Mouse (Mus musculus) limb, embryonic 14.5 days (tissue): ENCODE results near the gene Htr1d. TPM values are rescaled to one million over a fixed set of nuclear protein-coding genes. Genes with fewer than 3 reads are reported as not detected.

ENCODE experiments used
- ATAC-seq: fragments of 200-750 bp; cut with Nextera tagmentation; 2 replicates; pipeline ENCODE4 v1.8.0; 2017; ENCODE audit warnings: low read depth, moderate number of reproducible peaks, moderate TSS enrichment; ENCODE audit not compliant: low FRiP score
- DNase-seq: peaks from one replicate; pipeline ENCODE4 v3.0.0-alpha.2; 2015; ENCODE audit warnings: low spot score
- H3K27ac ChIP-seq: fragments of 300-500 bp; sonication (generic); replicated peaks from 2 replicates; pipeline ENCODE4 v1.5.1; 2014; ENCODE audit warnings: low read depth, mild to moderate bottlenecking, low read length, moderate library complexity, mixed read lengths
- H3K27me3 ChIP-seq: fragments of 300-500 bp; sonication (generic); 2 replicates; pipeline ENCODE4 v1.6.1; 2014; ENCODE audit warnings: low read length, mixed read lengths; ENCODE audit not compliant: control insufficient read depth, insufficient read depth
- H3K36me3 ChIP-seq: fragments of 300-500 bp; sonication (generic); 2 replicates; pipeline ENCODE4 v1.6.1; 2014; ENCODE audit warnings: mild to moderate bottlenecking, low read length, moderate library complexity, mixed read lengths; ENCODE audit not compliant: control insufficient read depth, insufficient read depth
- H3K4me1 ChIP-seq: fragments of 300-500 bp; sonication (generic); 2 replicates; pipeline ENCODE4 v1.6.1; 2014; ENCODE audit warnings: antibody characterized with exemption, low read length, mixed read lengths; ENCODE audit not compliant: control insufficient read depth, insufficient read depth
- H3K4me2 ChIP-seq: fragments of 300-500 bp; sonication (generic); replicated peaks from 2 replicates; pipeline ENCODE4 v1.6.1; 2014; ENCODE audit warnings: low read depth, mild to moderate bottlenecking, low read length, moderate library complexity; ENCODE audit not compliant: severe bottlenecking
- H3K4me3 ChIP-seq: fragments of 300-500 bp; sonication (generic); replicated peaks from 2 replicates; pipeline ENCODE4 v1.5.1; 2014; ENCODE audit warnings: low read length
- H3K9ac ChIP-seq: fragments of 300-500 bp; sonication (generic); 2 replicates; pipeline ENCODE4 v1.6.1; 2014; ENCODE audit warnings: mild to moderate bottlenecking, low read depth, low read length, moderate library complexity; ENCODE audit not compliant: severe bottlenecking
- H3K9me3 ChIP-seq: fragments of 300-500 bp; sonication (generic); 2 replicates; pipeline ENCODE4 v1.6.1; 2016; ENCODE audit warnings: low read length; ENCODE audit not compliant: control insufficient read depth
- POLR2A ChIP-seq: fragments of 200-500 bp; IDR thresholded peaks from 2 replicates; pipeline ENCODE4 v1.8.0; 2012; ENCODE audit warnings: inconsistent platforms, mild to moderate bottlenecking, moderate library complexity, borderline replicate concordance; ENCODE audit not compliant: insufficient read depth, insufficient read length; ENCODE audit errors: extremely low read depth
- WGBS: fragments of 180-500 bp; shearing (Covaris S2); extraction: QIAGEN DNeasy Blood & Tissue Kit; methylation state at CpG from one replicate; pipeline ENCODE4 v1.1.7; 2014; 5-methylcytosine and 5-hydroxymethylcytosine counted together
- polyA plus RNA-seq, 2 experiments: library from polyadenylated mRNA; depleted of rRNA in 1 of 2; stranded (reverse) in 1 of 2; unstranded in 1 of 2; fragments of >200 nt; fragmentation: Nextera tagmentation in 1 of 2; extraction: Ambion mirVana in 1 of 2; gene quantifications; 2 replicates each; pipeline versions ENCODE4 v1.2.1 to v1.2.3; 2012 to 2014

The Htr1d gene
- polyA plus RNA-seq, 2 experiments: 0.23 to 0.44 TPM

DNA sequence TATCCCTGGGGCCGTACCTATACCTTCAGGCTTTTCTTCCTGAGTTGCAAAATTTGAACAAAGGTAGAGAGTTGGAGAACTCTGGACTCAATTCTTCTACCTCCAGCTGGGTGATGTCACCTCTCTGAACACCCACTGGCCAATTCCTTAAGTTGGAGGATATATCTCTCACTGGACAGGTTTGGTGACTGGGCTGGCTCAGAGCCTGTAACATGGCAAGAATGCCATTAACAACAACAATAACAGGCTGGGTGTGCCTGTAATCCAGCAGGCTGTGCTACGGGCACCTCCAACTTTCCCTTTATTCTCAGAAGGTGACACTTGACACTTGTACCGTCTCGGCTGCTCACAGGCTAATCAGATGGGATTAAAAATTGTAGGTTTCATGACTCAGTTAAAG, 15.8 kb downstream of the Htr1d start:
- no peak for TF ChIP-seq POLR2A
- no peaks in the 10 kb centered on the region for H3K27me3 ChIP-seq
- no peak overlapping the region for H3K4me2 ChIP-seq
- no peaks in the 10 kb centered on the region for H3K4me1 ChIP-seq
- H3K27ac ChIP-seq: no peak overlapping the region
- no peak overlapping the region for H3K4me3 ChIP-seq
- 42% methylated on average over 4 of the region's 4 CpGs for WGBS
- no peaks in the 10 kb centered on the region for H3K36me3 ChIP-seq
- DNase-seq (no peak), ATAC-seq (no peak)
- no peaks in the 10 kb centered on the region for H3K9me3 ChIP-seq
- no peak overlapping the region for H3K9ac ChIP-seq

DNA sequence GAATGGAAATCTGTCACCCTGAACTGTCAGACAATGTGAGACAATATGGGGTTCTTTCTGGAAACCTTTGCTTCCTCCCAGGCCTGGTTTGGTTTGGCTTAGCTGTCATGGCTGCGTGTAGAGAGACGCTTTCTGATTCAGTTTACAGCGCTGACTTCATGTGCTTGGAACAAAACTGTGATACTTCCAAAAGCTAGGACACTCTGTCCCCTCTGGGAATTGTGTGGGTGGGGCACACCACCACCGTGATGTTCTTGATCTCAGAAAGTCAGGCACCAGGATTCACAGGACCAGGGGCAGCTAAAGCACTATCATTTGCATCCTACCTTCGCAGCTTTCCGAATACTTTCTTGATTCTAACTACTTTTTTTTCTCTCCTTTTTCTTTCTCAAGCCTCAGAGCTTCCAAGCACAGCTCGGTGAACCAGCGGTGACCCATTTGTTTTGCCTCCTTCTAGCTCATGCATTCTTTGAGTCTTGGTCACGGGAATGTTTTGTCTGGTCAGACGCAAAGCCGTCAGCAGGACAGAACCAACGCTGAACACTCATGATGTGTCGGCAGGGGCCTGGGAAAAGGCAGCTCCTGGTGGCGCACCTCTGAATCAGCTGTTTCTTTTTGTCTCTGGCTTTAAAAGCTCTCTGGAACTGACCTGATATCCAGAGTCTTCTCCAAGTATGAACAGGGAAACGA, 18.2 kb downstream of the Htr1d start:
- no peak for ATAC-seq
- no peaks in the 10 kb centered on the region for H3K4me1 ChIP-seq
- no peaks in the 10 kb centered on the region for H3K9me3 ChIP-seq
- no peak for TF ChIP-seq POLR2A
- H3K27me3 ChIP-seq: no peaks in the 10 kb centered on the region
- no peak overlapping the region for H3K27ac ChIP-seq
- no peak overlapping the region for H3K9ac ChIP-seq
- WGBS: 87% methylated on average over 15 of the region's 15 CpGs
- H3K4me2 ChIP-seq: no peak overlapping the region
- no peak for DNase-seq
- no peaks in the 10 kb centered on the region for H3K36me3 ChIP-seq
- H3K4me3 ChIP-seq: no peak overlapping the region

DNA sequence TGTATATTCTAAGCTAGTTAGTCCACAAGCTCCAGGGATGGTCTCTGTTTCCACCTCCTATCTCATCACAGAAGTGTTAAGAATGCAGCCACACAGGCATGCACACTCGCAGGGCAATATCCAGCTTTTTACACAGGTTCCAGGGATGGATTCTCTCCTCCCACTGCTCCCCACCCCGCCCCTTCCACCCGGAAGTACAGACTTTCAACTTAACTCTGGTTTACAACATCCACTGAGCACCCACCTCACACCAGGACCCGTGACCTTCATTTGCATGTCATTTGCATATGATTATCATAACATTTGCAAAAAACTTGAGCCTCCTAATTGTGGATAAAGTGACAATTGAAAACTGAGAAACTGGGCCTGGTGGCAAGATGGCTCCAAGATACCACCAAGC, 21.2 kb downstream of the Htr1d start:
- H3K9ac ChIP-seq: no peak overlapping the region
- no peaks in the 10 kb centered on the region for H3K36me3 ChIP-seq
- H3K27ac ChIP-seq: no peak overlapping the region
- TF ChIP-seq POLR2A: no peak
- no peak for DNase-seq
- ATAC-seq: no peak
- H3K27me3 ChIP-seq: no peaks in the 10 kb centered on the region
- 67% methylated on average over 4 of the region's 4 CpGs for WGBS
- no peak overlapping the region for H3K4me3 ChIP-seq
- H3K4me2 ChIP-seq: no peak overlapping the region
- no peaks in the 10 kb centered on the region for H3K9me3 ChIP-seq
- no peaks in the 10 kb centered on the region for H3K4me1 ChIP-seq

DNA sequence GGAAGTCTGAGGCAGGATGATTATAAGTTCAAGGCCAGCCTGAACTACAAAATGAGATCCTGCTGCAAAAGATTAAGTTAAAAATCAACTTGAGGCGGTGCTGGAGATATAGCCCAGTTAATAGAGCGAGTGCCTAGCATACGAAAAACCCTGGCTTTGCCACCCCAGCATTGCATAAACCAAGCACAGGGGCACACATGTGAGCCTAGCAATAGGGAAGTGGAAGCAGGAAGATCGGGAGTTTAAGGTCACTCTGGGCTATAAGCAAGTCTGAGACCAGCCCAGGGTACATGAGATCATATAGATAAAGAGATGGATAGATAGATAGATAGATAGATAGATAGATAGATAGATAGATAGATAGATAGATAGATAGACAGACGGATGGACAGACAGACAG, 26.5 kb downstream of the Htr1d start:
- H3K9me3 ChIP-seq: no peaks in the 10 kb centered on the region
- WGBS: 89% methylated on average over 5 of the region's 5 CpGs
- no peak overlapping the region for H3K27ac ChIP-seq
- no peak overlapping the region for H3K4me2 ChIP-seq
- H3K36me3 ChIP-seq: no peaks in the 10 kb centered on the region
- no peak overlapping the region for H3K4me3 ChIP-seq
- H3K27me3 ChIP-seq: no peaks in the 10 kb centered on the region
- H3K9ac ChIP-seq: no peak overlapping the region
- ATAC-seq: no peak
- no peaks in the 10 kb centered on the region for H3K4me1 ChIP-seq
- TF ChIP-seq POLR2A: no peak
- DNase-seq: no peak

DNA sequence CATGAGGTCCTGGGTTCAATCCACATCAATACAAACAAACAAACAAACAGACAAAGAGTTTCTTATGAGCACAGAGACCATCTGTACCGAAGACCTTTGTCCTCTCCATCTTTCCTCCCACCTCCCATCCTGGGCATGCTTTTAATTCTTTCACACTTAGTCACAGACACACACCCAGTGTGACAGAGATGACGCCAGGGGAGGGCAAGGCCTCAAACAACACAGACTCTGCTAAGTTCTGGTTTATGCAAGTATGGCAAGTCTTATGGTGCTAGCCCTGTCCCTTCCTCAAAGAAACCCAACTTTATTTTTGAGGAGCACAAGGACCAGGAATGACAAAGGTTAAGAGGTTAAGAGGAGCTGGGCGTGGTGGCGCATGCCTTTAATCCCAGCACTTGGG, 26.9 kb downstream of the Htr1d start:
- Histone ChIP-seq H3K4me3 (no peak overlapping the region), H3K27ac (no peak overlapping the region), H3K36me3 (no peaks in the 10 kb centered on the region), H3K27me3 (no peaks in the 10 kb centered on the region), H3K4me1 (no peaks in the 10 kb centered on the region), H3K4me2 (no peak overlapping the region), H3K9ac (no peak overlapping the region), H3K9me3 (no peaks in the 10 kb centered on the region)
- DNase-seq (no peak), ATAC-seq (no peak)
- no peak for TF ChIP-seq POLR2A
- 74% methylated on average over 4 of the region's 4 CpGs for WGBS
